Mouse (Mus musculus) adrenal gland, postnatal 36 days (tissue): ENCODE measurements around the gene Spop. TPM values are rescaled to one million over a fixed set of nuclear protein-coding genes. Genes with fewer than 3 reads are reported as not detected.

Experiments used
- DNase-seq, 2 experiments: peaks; one replicate each; pipeline ENCODE4 v3.0.0; 2021; ENCODE audit warnings: mixed read lengths in 1 of 2
- long read RNA-seq, 2 experiments: library from polyadenylated mRNA; stranded (forward); transcript quantifications; one replicate each; pipeline ENCODE4 v2.0.0; 2021; ENCODE audit warnings: borderline sequencing depth in 2 of 2
- total RNA-seq, 2 experiments: library from RNA; stranded (reverse); gene quantifications; 2 replicates each; pipeline ENCODE4 v1.2.3; 2021

Spop gene
- total RNA-seq, result 100 to 1,000 TPM; 154 TPM
- long read RNA-seq, experiment 1, transcript Spop-201 (10 exons, 3,063 nt), result major isoform, 300 of 410 reads
- long read RNA-seq, experiment 1, transcript Spop-202 (11 exons, 2,881 nt), result minor isoform, 50 of 410 reads
- long read RNA-seq, experiment 1, partial matches to known transcripts, result 13 of 410 reads
- long read RNA-seq, experiment 1, other reads (novel, unspliced or antisense), result 47 of 410 reads
- long read RNA-seq, experiment 2, transcript Spop-201 (10 exons, 3,063 nt), result major isoform, 78 of 115 reads
- long read RNA-seq, experiment 2, transcript Spop-202 (11 exons, 2,881 nt), result minor isoform, 21 of 115 reads
- long read RNA-seq, experiment 2, partial matches to known transcripts, result 4 of 115 reads
- long read RNA-seq, experiment 2, other reads (novel, unspliced or antisense), result 12 of 115 reads

- peak; percentile 95 for DNase-seq
These were observed at the start of gene Spop for GRCm38 (mm10) chr11:95413641-95414535. Gene Spop (plus strand): TSS chr11:95414080.

GRCm38 (mm10) chr11:95364388-95364787, 49.5 kb upstream of the Spop start:
- no peak for DNase-seq

GRCm38 (mm10) chr11:95365596-95365995, 48.3 kb upstream of the Spop start:
- peak; percentile 75 to 85 for DNase-seq

- DNase-seq, result no peak
These were observed 47.5 kb upstream of the Spop start for GRCm38 (mm10) chr11:95366280-95366897.

- DNase-seq, result no peak
These were observed 46.7 kb upstream of the Spop start for GRCm38 (mm10) chr11:95367011-95367735.

GRCm38 (mm10) chr11:95368231-95368823, 45.6 kb upstream of the Spop start:
- DNase-seq, result no peak

GRCm38 (mm10) chr11:95368871-95369270, 45.0 kb upstream of the Spop start:
- DNase-seq, result no peak

- no peak for DNase-seq
These were observed 43.7 kb upstream of the Spop start for GRCm38 (mm10) chr11:95369964-95370890.

- no peak for DNase-seq
These were observed 42.7 kb upstream of the Spop start for GRCm38 (mm10) chr11:95371182-95371581.

GRCm38 (mm10) chr11:95378926-95379325, 35.0 kb upstream of the Spop start:
- DNase-seq, result no peak

- no peak for DNase-seq
These were observed 34.3 kb upstream of the Spop start for GRCm38 (mm10) chr11:95379552-95379951.

- no peak for DNase-seq
These were observed 33.2 kb upstream of the Spop start for GRCm38 (mm10) chr11:95380711-95381110.

GRCm38 (mm10) chr11:95381146-95381545, 32.7 kb upstream of the Spop start:
- no peak for DNase-seq

GRCm38 (mm10) chr11:95383331-95383986, 30.4 kb upstream of the Spop start:
- no peak for DNase-seq

- DNase-seq, result no peak
These were observed 29.9 kb upstream of the Spop start for GRCm38 (mm10) chr11:95384004-95384318.

GRCm38 (mm10) chr11:95384319-95384972, 29.4 kb upstream of the Spop start, which contains the start of gene Slc35b1:
Gene Slc35b1 (plus strand): TSS chr11:95384692.
- DNase-seq, result peak; percentile 88 to 93

- DNase-seq, result no peak
These were observed 28.9 kb upstream of the Spop start for GRCm38 (mm10) chr11:95384973-95385320.

GRCm38 (mm10) chr11:95387354-95387753, 26.5 kb upstream of the Spop start:
- no peak for DNase-seq

GRCm38 (mm10) chr11:95389006-95389405, 24.9 kb upstream of the Spop start:
- DNase-seq, result no peak
